Mouse (Mus musculus) hindbrain, embryonic 15.5 days (tissue): Measurements from ENCODE around the gene Nrip3. TPM values are rescaled to one million over a fixed set of nuclear protein-coding genes. Genes with fewer than 3 reads are reported as not detected.

Source experiments
- ATAC-seq: fragments of 200-750 bp; cut with Nextera tagmentation; 2 replicates; pipeline ENCODE4 v1.8.0; 2017; ENCODE audit warnings: low read depth, moderate number of reproducible peaks, moderate TSS enrichment; ENCODE audit not compliant: low FRiP score
- H3K27ac ChIP-seq: fragments of 300-500 bp; sonication (generic); replicated peaks from 2 replicates; pipeline ENCODE4 v1.5.1; 2015; ENCODE audit warnings: mild to moderate bottlenecking, inconsistent platforms
- H3K27me3 ChIP-seq: fragments of 300-500 bp; sonication (generic); 2 replicates; pipeline ENCODE4 v1.6.1; 2015; ENCODE audit warnings: control low read depth, inconsistent platforms
- H3K36me3 ChIP-seq: fragments of 300-500 bp; sonication (generic); 2 replicates; pipeline ENCODE4 v1.6.1; 2015; ENCODE audit warnings: control low read depth, inconsistent platforms
- H3K4me1 ChIP-seq: fragments of 300-500 bp; sonication (generic); replicated peaks from 2 replicates; pipeline ENCODE4 v1.6.1; 2015; ENCODE audit warnings: control low read depth, inconsistent platforms
- H3K4me2 ChIP-seq: fragments of 300-500 bp; sonication (generic); 2 replicates; pipeline ENCODE4 v1.6.1; 2015; ENCODE audit warnings: moderate library complexity, mild to moderate bottlenecking, inconsistent platforms
- H3K4me3 ChIP-seq: fragments of 300-500 bp; sonication (generic); 2 replicates; pipeline ENCODE4 v1.5.1; 2015; ENCODE audit warnings: mild to moderate bottlenecking, inconsistent platforms
- H3K9ac ChIP-seq: fragments of 300-500 bp; sonication (generic); 2 replicates; pipeline ENCODE4 v1.6.1; 2015; ENCODE audit warnings: inconsistent platforms
- H3K9me3 ChIP-seq: fragments of 300-500 bp; sonication (generic); 2 replicates; pipeline ENCODE4 v1.6.1; 2016; ENCODE audit warnings: control low read depth, inconsistent platforms
- WGBS: fragments of 180-500 bp; shearing (Covaris S2); methylation state at CpG from one replicate; pipeline ENCODE4 v1.1.7; 2015; 5-methylcytosine and 5-hydroxymethylcytosine counted together
- polyA plus RNA-seq: library from polyadenylated mRNA; unstranded; fragments of >200 nt; fragmentation: Nextera tagmentation; extraction: Ambion mirVana; gene quantifications from 2 replicates; pipeline ENCODE4 v1.2.1, GENCODE M21; 2015

Nrip3 gene
- polyA plus RNA-seq, 1 experiment from 2014 or later = 11.9 TPM

- WGBS = 99% methylated on average over 2 of the region's 2 CpGs
- no peak overlapping the region for H3K27ac ChIP-seq
- H3K9ac ChIP-seq = no peak overlapping the region
- H3K9me3 ChIP-seq = no peaks in the 10 kb centered on the region
- H3K4me1 ChIP-seq = no peaks in the 10 kb centered on the region
- ATAC-seq = no peak
- H3K27me3 ChIP-seq = no peaks in the 10 kb centered on the region
- H3K4me2 ChIP-seq = no peak overlapping the region
- H3K4me3 ChIP-seq = no peak overlapping the region
- H3K36me3 ChIP-seq = no peaks in the 10 kb centered on the region
These were observed 59.2 kb downstream of the Nrip3 start for GRCm38 (mm10) chr7:109722618-109723017.

- no peak overlapping the region for H3K9ac ChIP-seq
- H3K27ac ChIP-seq = no peak overlapping the region
- ATAC-seq = no peak
- 66% methylated on average over 9 of the region's 9 CpGs for WGBS
- H3K36me3 ChIP-seq = no peaks in the 10 kb centered on the region
- H3K27me3 ChIP-seq = no peaks in the 10 kb centered on the region
- H3K9me3 ChIP-seq = no peaks in the 10 kb centered on the region
- H3K4me3 ChIP-seq = no peak overlapping the region
- no peak overlapping the region for H3K4me2 ChIP-seq
- no peaks in the 10 kb centered on the region for H3K4me1 ChIP-seq
These were observed 62.5 kb downstream of the Nrip3 start for GRCm38 (mm10) chr7:109719286-109719685.

- no peak overlapping the region for H3K4me3 ChIP-seq
- H3K4me2 ChIP-seq = no peak overlapping the region
- no peaks in the 10 kb centered on the region for H3K36me3 ChIP-seq
- no peak overlapping the region for H3K27ac ChIP-seq
- ATAC-seq = no peak
- H3K9ac ChIP-seq = no peak overlapping the region
- H3K4me1 ChIP-seq = no peaks in the 10 kb centered on the region
- WGBS = 90% methylated on average over 2 of the region's 2 CpGs
- no peaks in the 10 kb centered on the region for H3K27me3 ChIP-seq
- no peaks in the 10 kb centered on the region for H3K9me3 ChIP-seq
These were observed 68.3 kb downstream of the Nrip3 start for GRCm38 (mm10) chr7:109713434-109713982.

- Histone ChIP-seq H3K27me3 (no peaks in the 10 kb centered on the region), H3K9ac (no peak overlapping the region), H3K9me3 (no peaks in the 10 kb centered on the region), H3K36me3 (no peaks in the 10 kb centered on the region), H3K4me1 (peaks cover 2% of the 10 kb centered on the region; the same call in 1 of the 2 replicates), H3K4me2 (no peak overlapping the region), H3K4me3 (no peak overlapping the region), H3K27ac (no peak overlapping the region)
- ATAC-seq = no peak
- WGBS = 93% methylated on average over 7 of the region's 7 CpGs
These were observed 69.6 kb downstream of the Nrip3 start for GRCm38 (mm10) chr7:109712198-109712597.

- Histone ChIP-seq H3K9ac (no peak overlapping the region), H3K27me3 (no peaks in the 10 kb centered on the region), H3K4me3 (no peak overlapping the region), H3K36me3 (no peaks in the 10 kb centered on the region), H3K27ac (no peak overlapping the region), H3K4me1 (peaks cover 3% of the 10 kb centered on the region; the same call in 1 of the 2 replicates), H3K9me3 (no peaks in the 10 kb centered on the region), H3K4me2 (no peak overlapping the region)
- 79% methylated on average over 1 of the region's 1 CpGs for WGBS
- no peak for ATAC-seq
These were observed 71.8 kb downstream of the Nrip3 start for GRCm38 (mm10) chr7:109710069-109710468.

- Histone ChIP-seq H3K4me1 (peaks cover 8% of the 10 kb centered on the region), H3K36me3 (no peaks in the 10 kb centered on the region), H3K9me3 (no peaks in the 10 kb centered on the region), H3K9ac (no peak overlapping the region), H3K4me2 (no peak overlapping the region), H3K27me3 (no peaks in the 10 kb centered on the region), H3K4me3 (no peak overlapping the region), H3K27ac (no peak overlapping the region)
- WGBS = 76% methylated on average over 3 of the region's 3 CpGs
- ATAC-seq = no peak
These were observed 72.9 kb downstream of the Nrip3 start for GRCm38 (mm10) chr7:109708961-109709382.

Other genes starting within 250 kb of the Nrip3 start
- 21.3 and 26.2 TPM in 2 replicates for gene St5, start 78.4 kb downstream of the Nrip3 start, polyA plus RNA-seq
- gene Akip1, start 78.3 kb downstream of the Nrip3 start, polyA plus RNA-seq = 15.3 and 17.5 TPM in 2 replicates
- 0.09 and 0.32 TPM in 2 replicates for gene BC051019, start 58.2 kb downstream of the Nrip3 start, polyA plus RNA-seq
- gene Ascl3, start 50.3 kb downstream of the Nrip3 start, polyA plus RNA-seq = 0.24 TPM in 1 of 2 replicates, not detected in the other
- gene Tmem9b, start 29.1 kb downstream of the Nrip3 start, polyA plus RNA-seq = 124 and 126 TPM in 2 replicates
- 2.1 and 3.3 TPM in 2 replicates for gene Scube2, start 83.7 kb upstream of the Nrip3 start, polyA plus RNA-seq
- 44.6 TPM in 2 replicates for gene Dennd5a, start 178.4 kb upstream of the Nrip3 start, polyA plus RNA-seq
- 61.8 and 65.6 TPM in 2 replicates for gene Tmem41b, start 204.9 kb upstream of the Nrip3 start, polyA plus RNA-seq
- 41.2 and 44.9 TPM in 2 replicates for gene Ipo7, start 236.2 kb upstream of the Nrip3 start, polyA plus RNA-seq